Mouse (Mus musculus): ENCODE results near the gene Tpd52l2. TPM values are rescaled to one million over a fixed set of nuclear protein-coding genes. Genes with fewer than 3 reads are reported as not detected.
A peak's percentile ranks its signal among the peaks of the same experiment; 100 is the strongest.

Gene Tpd52l2
- 116 and 121 TPM in 2 replicates for polyA plus RNA-seq (2015; fragmentation: Nextera tagmentation; extraction: Ambion mirVana)

GRCm38 (mm10) chr2:181496831-181497547 is at the start of gene Tpd52l2:
TSS of gene Tpd52l2 (plus strand) at chr2:181497142.
- Histone ChIP-seq H3K27me3 (no peaks in the 10 kb centered on the region), H3K4me2 (replicated peaks) (peak within 1 kb of the TSS; percentile 99), H3K9me3 (no peaks in the 10 kb centered on the region), H3K4me3 (replicated peaks) (peak within 1 kb of the TSS; percentile 96), H3K9ac (replicated peaks) (peak within 1 kb of the TSS; percentile 95), H3K27ac (peak within 1 kb of the TSS; percentile 83), H3K36me3 (peaks cover 27% of the 10 kb centered on the region), H3K4me1 (replicated peaks) (peaks cover 19% of the 10 kb centered on the region)
- peak; percentile 98 for ATAC-seq
- WGBS, result under 1% methylated on average over 46 of the region's 46 CpGs

DNA sequence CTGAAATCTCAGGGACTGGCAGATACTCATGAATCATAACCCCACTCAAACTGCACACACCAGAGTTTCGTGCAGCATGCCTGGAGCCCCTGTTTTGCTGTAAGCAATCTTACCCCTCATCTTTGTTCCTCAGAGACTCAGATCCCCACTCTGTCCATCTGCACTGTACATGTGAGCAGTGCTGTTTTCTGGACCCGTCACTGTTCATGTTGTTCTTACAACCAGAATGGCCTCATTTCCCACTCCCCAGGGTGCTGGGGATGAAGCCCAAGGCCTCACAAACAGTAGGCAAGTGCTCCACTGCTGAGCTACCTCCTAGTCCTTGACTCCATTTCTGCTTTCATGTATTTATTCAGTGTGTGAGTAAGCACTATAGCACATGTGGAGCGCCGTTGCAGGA is 44.8 kb upstream of the Tpd52l2 start:
- Histone ChIP-seq H3K4me3 (replicated peaks) (no peak overlapping the region), H3K4me2 (replicated peaks) (no peak overlapping the region), H3K9me3 (no peaks in the 10 kb centered on the region), H3K27me3 (peaks cover 6% of the 10 kb centered on the region), H3K36me3 (no peaks in the 10 kb centered on the region), H3K4me1 (replicated peaks) (peaks cover 6% of the 10 kb centered on the region; the same call in 1 of the 2 replicates), H3K9ac (replicated peaks) (no peak overlapping the region), H3K27ac (no peak overlapping the region)
- WGBS, result 73% methylated on average over 4 of the region's 4 CpGs
- no peak for ATAC-seq

- peaks cover 13% of the 10 kb centered on the region for H3K27me3 ChIP-seq
- 35% methylated on average over 1 of the region's 1 CpGs for WGBS
- no peaks in the 10 kb centered on the region for H3K9me3 ChIP-seq
- H3K4me2 ChIP-seq (replicated peaks), result no peak overlapping the region
- H3K4me3 ChIP-seq (replicated peaks), result no peak overlapping the region
- no peak overlapping the region for H3K27ac ChIP-seq
- no peak overlapping the region for H3K9ac ChIP-seq (replicated peaks)
- no peaks in the 10 kb centered on the region for H3K36me3 ChIP-seq
- ATAC-seq, result no peak
- peaks cover 16% of the 10 kb centered on the region for H3K4me1 ChIP-seq (replicated peaks)
Measured at GRCm38 (mm10) chr2:181453274-181453673, 43.7 kb upstream of the Tpd52l2 start.

- peaks cover 21% of the 10 kb centered on the region for H3K27me3 ChIP-seq
- ATAC-seq, result no peak
- WGBS, result 78% methylated on average over 2 of the region's 2 CpGs
- H3K36me3 ChIP-seq, result no peaks in the 10 kb centered on the region
- H3K4me3 ChIP-seq (replicated peaks), result no peak overlapping the region
- H3K27ac ChIP-seq, result no peak overlapping the region
- no peak overlapping the region for H3K9ac ChIP-seq (replicated peaks)
- H3K9me3 ChIP-seq, result no peaks in the 10 kb centered on the region
- H3K4me1 ChIP-seq (replicated peaks), result peaks cover 29% of the 10 kb centered on the region
- H3K4me2 ChIP-seq (replicated peaks), result no peak overlapping the region
Measured at GRCm38 (mm10) chr2:181455899-181456298, 41.0 kb upstream of the Tpd52l2 start.

DNA sequence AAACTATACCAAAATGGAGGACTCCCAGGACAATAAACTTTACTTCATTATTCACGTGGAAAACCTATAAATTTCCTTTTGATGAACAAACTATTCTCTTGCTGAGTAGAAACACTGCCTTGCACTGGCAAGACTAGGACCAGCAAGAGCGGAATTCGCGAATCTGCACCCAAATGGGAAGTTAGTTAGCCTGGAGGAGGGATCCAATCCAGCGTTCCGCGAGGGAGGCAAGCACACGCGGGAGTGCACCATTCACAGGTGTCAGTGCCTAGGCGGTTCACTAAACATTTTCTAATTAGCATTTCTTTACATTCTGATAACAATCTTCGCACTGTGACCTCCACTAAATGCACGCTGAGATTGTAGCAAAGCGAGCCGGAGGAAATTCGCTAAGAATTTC is 39.1 kb upstream of the Tpd52l2 start:
- H3K36me3 ChIP-seq, result no peaks in the 10 kb centered on the region
- ATAC-seq, result no peak
- H3K4me2 ChIP-seq (replicated peaks), result peak overlapping the region; percentile 90
- H3K4me3 ChIP-seq (replicated peaks), result peak overlapping the region; percentile 97
- no peaks in the 10 kb centered on the region for H3K9me3 ChIP-seq
- H3K4me1 ChIP-seq (replicated peaks), result peaks cover 29% of the 10 kb centered on the region
- H3K27me3 ChIP-seq, result peaks cover 27% of the 10 kb centered on the region
- 2% methylated on average over 15 of the region's 15 CpGs for WGBS
- H3K27ac ChIP-seq, result no peak overlapping the region
- H3K9ac ChIP-seq (replicated peaks), result peak overlapping the region; percentile 93

- WGBS, result under 1% methylated on average over 49 of the region's 72 CpGs
- Histone ChIP-seq H3K27me3 (peaks cover 27% of the 10 kb centered on the region), H3K4me3 (replicated peaks) (peak overlapping the region; percentile 97), H3K36me3 (no peaks in the 10 kb centered on the region), H3K4me2 (replicated peaks) (peak overlapping the region; percentile 90), H3K9me3 (no peaks in the 10 kb centered on the region), H3K27ac (peak overlapping the region; percentile 82), H3K9ac (replicated peaks) (peak overlapping the region; percentile 93), H3K4me1 (replicated peaks) (peaks cover 29% of the 10 kb centered on the region)
- ATAC-seq, result no peak
Measured at GRCm38 (mm10) chr2:181458411-181459152, 38.4 kb upstream of the Tpd52l2 start.

DNA sequence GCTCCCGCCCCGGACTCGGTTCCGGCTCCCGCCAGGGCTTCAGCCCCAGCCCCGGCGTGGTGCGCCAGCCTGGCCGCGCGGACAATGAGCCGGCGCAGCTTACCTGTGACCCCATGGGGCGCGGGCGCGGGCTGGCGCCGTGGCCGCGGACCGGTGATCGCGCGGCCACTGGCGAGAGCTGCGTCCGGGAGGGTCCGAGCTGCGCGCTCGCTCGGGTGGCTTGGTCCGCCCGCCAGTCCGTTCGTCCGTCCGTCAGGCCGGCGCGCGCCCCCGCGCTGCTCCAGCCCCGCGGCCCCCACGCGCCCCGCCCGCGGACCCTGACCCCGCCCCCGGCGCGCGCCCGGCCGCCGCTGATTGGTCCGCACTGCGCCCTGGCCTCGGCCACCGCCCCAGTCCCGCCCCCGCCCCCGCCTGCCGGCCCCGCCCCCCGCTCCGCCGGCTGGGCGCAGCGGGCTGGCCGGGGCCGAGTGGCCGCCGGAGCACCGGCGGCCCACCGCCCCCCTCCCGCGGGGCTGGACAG is 37.7 kb upstream of the Tpd52l2 start, which contains the start of gene Zbtb46:
TSS of gene Zbtb46 (minus strand) at position 274 of the 520 bp plus-strand sequence.
- Histone ChIP-seq H3K9me3 (no peaks in the 10 kb centered on the region), H3K4me2 (replicated peaks) (peak within 1 kb of the TSS; percentile 90), H3K9ac (replicated peaks) (peak within 1 kb of the TSS; percentile 93), H3K4me3 (replicated peaks) (peak within 1 kb of the TSS; percentile 97), H3K36me3 (no peaks in the 10 kb centered on the region), H3K27me3 (peaks cover 27% of the 10 kb centered on the region), H3K4me1 (replicated peaks) (peaks cover 29% of the 10 kb centered on the region), H3K27ac (peak within 1 kb of the TSS; percentile 82)
- ATAC-seq, result peak; percentile 87
- WGBS, result 2% methylated on average over 41 of the region's 83 CpGs

DNA sequence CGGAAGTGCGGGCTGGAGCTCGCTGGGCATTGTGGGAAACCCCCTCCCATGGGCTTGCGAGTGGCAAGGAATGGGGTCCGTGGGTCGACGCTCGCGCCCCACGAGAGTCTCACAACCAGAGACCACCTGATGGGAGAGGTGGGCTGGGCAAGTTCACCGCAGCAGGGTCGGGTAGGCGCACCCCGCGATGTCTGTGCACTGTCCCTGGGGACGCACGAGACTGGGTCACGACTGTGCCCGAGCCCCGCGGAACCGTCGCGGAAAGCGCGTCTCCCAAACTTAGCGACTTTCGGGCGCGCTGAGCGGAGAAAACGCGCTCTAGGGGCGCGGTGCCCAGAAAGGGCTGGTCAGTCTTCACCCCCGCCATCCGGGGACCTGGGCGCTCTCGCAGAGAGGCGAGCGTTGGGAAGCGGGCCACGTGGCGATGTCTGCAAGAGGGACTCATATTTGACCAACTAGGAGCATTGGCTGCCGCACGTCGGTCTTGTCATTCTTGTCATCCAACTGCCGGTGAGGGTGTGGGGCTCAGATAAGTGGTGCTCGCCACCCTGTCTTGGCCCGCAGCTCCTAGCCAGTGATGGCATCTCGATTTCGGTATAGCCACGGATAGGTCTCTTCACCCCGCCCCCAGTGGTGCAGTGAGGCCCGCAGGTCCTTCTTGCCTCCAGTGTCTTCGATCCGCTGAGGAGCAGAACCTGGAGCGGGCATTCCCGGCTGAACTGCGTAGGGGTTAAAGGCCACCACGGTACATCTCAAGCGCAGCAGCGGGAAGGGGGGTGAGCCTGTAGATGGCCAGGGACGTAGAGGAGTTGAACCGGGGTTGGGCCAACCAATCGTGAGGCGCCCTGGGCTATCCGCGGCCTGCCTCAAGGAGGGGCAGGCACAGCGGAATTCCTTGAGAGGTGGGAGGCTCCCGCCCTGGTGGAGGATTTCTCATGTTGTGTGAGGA is 37.0 kb upstream of the Tpd52l2 start:
- H3K4me2 ChIP-seq (replicated peaks), result peak overlapping the region; percentile 90

GRCm38 (mm10) chr2:181461536-181462100 is 35.3 kb upstream of the Tpd52l2 start:
- no peak for ATAC-seq
- Histone ChIP-seq H3K4me1 (replicated peaks) (peaks cover 29% of the 10 kb centered on the region), H3K36me3 (no peaks in the 10 kb centered on the region), H3K4me3 (replicated peaks) (no peak overlapping the region), H3K27ac (no peak overlapping the region), H3K4me2 (replicated peaks) (no peak overlapping the region), H3K27me3 (peaks cover 26% of the 10 kb centered on the region), H3K9ac (replicated peaks) (no peak overlapping the region), H3K9me3 (no peaks in the 10 kb centered on the region)
- WGBS, result 100% methylated on average over 1 of the region's 1 CpGs

More for the DNA sequence above, 37.0 kb upstream of the Tpd52l2 start:
- Histone ChIP-seq H3K4me1 (replicated peaks) (peaks cover 29% of the 10 kb centered on the region), H3K27me3 (peaks cover 27% of the 10 kb centered on the region), H3K36me3 (no peaks in the 10 kb centered on the region), H3K4me3 (replicated peaks) (peak overlapping the region; percentile 97), H3K27ac (no peak overlapping the region), H3K9ac (replicated peaks) (peak overlapping the region; percentile 93), H3K9me3 (no peaks in the 10 kb centered on the region)
- peak; percentile 77 for ATAC-seq
- under 1% methylated on average over 70 of the region's 71 CpGs for WGBS

GRCm38 (mm10) chr2:181462604-181463003 is 34.3 kb upstream of the Tpd52l2 start:
- H3K27ac ChIP-seq, result no peak overlapping the region
- H3K4me2 ChIP-seq (replicated peaks), result peak overlapping the region; percentile 15
- WGBS, result 89% methylated on average over 1 of the region's 1 CpGs
- peaks cover 20% of the 10 kb centered on the region for H3K4me1 ChIP-seq (replicated peaks)
- no peaks in the 10 kb centered on the region for H3K36me3 ChIP-seq
- no peak overlapping the region for H3K9ac ChIP-seq (replicated peaks)
- no peaks in the 10 kb centered on the region for H3K9me3 ChIP-seq
- peaks cover 17% of the 10 kb centered on the region for H3K27me3 ChIP-seq
- no peak for ATAC-seq
- H3K4me3 ChIP-seq (replicated peaks), result no peak overlapping the region

Data from midbrain, embryonic 13.5 days (tissue).